Mouse (Mus musculus) brain, embryonic 14.5 days (tissue): ENCODE results near the gene Slc22a6.

Experiments used
- CTCF ChIP-seq: fragments of 200-500 bp; IDR thresholded peaks from 2 replicates; pipeline ENCODE4 v1.5.1; 2012; ENCODE audit warnings: inconsistent platforms, mild to moderate bottlenecking, moderate library complexity, borderline replicate concordance; ENCODE audit not compliant: insufficient read depth, insufficient read length; ENCODE audit errors: extremely low read depth
- POLR2A ChIP-seq: fragments of 200-500 bp; IDR thresholded peaks from 2 replicates; pipeline ENCODE4 v1.6.1; 2012; ENCODE audit warnings: mild to moderate bottlenecking, inconsistent platforms, borderline replicate concordance; ENCODE audit not compliant: poor library complexity, insufficient read depth, insufficient read length, severe bottlenecking; ENCODE audit errors: extremely low read depth

DNA sequence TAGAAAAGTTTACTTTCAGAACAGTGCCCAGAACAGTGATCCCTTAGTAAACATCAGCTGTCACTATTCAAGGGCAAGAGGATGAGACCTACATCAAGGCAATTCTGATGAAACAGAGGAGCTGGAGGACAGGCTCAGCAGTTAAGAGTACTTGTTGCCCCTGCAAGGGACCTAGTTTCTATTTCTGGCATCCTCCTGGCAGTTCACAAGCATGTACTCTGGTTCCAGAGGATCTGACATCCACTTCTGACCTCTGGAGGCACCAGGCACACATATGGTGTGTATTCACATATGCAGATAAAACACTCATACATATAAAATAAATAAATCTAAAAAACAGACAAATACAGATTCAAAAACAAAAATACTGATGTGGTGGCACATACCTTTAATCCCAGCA, 15.9 kb upstream of the Slc22a6 start:
- no peak for TF ChIP-seq CTCF
- TF ChIP-seq POLR2A = no peak
